Mouse (Mus musculus) cerebellum, postnatal 25 days (tissue): ENCODE measurements around the gene Spdye4b.

ENCODE experiments used
- DNase-seq, 2 experiments: peaks; one replicate each; pipeline ENCODE4 v3.0.0; 2021; ENCODE audit warnings: mixed read lengths in 2 of 2

Gene Spdye4b

DNA sequence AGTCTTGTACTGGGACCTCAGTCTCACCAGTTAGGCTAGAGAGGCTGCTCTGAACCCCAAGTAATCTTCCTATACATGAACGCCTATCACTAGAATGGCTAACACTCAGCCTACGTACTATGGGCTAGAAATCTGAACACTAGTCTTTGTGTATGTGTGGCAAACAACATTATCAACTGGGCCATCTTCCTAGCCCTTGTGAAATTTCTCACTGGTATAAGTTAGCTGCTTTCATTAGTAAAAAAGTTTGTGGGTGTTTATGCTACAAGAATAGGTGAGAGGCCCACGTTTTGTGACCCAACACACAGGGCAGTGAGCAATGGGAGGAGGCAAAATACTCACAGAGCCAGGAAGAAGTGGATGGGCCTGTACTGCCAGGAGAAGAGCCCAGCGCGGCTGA lies 40.2 kb downstream of the Spdye4b start:
- no peak for DNase-seq

DNA sequence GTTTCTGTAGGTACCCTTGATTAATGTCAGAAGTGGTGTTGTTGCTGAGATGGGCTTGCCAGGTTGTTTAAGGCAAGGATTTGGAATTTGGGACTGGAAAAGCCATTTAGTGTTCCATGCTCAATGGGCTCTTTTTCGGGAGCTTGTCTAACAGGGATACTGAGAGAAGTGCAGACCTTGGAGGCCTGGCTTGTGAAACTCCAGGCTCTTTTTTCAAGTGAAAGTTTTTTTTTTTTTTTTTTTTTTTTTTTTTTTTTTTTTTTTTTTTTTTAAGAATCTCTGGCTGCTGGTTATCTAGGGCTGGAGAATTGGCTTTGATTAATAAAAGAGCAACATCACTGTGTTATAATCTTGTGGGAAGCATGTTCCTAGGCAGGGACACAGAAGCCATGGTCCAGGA lies 41.5 kb downstream of the Spdye4b start:
- no peak for DNase-seq

DNA sequence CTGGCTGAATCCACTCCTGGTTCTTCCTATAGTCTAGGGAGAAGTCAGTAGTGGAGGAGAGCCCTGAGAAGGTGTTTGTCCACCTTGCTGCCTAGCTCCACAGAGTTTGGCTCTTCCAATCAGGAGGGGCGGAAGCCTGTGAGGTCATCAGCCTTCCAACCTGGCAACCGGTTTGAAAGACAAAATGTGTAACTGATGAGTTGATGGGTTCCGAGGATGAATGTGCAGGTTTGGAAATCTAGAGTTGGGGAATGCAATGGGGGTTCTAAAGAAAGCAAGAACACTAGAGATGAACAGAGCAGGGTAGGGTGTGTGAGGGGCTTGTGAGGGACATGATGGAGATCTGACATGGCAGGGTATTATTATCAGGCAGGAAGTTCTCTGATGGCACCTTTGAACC lies 46.0 kb downstream of the Spdye4b start, which contains the start of gene Spdye4a:
Gene Spdye4a (minus strand): TSS at position 101 of the 400 bp plus-strand sequence.
- no peak for DNase-seq

DNA sequence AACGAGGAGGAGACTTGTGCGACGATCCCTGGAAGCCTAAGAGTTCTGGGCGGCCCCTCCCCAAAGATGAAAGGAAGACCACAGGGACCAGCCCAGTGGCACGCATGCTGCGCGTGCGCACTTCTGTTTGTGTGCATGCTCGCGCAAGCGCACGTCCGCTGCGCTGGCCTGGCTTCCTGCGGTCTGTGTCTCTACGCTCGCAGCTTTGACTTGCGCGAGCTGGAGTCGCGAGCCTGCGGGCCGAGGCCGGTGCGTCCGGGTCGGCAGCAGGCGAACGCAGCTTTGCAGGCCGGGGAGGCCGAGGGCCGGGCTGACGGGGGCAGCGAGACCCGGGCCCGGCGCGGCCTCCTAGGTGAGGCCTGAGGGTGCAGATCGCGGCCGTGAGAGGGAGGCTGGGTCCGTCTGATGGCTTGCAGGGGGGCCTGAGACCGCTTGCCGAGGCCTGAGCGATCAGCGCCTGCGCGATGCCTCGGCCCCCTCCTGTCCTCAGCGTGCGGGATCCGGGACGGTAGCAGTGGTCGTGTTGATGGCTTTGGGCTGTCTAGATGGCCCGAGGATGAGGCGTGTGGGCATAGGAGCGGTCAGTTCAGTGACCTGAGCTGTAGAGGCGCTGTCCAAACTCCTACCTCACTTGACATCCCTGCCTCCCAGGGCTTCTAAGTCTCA lies 54.3 kb downstream of the Spdye4b start, which contains the start of gene Zfp12:
Gene Zfp12 (plus strand): TSS at position 136 of the 666 bp plus-strand sequence.
- DNase-seq: peak; percentile 96 to 97

DNA sequence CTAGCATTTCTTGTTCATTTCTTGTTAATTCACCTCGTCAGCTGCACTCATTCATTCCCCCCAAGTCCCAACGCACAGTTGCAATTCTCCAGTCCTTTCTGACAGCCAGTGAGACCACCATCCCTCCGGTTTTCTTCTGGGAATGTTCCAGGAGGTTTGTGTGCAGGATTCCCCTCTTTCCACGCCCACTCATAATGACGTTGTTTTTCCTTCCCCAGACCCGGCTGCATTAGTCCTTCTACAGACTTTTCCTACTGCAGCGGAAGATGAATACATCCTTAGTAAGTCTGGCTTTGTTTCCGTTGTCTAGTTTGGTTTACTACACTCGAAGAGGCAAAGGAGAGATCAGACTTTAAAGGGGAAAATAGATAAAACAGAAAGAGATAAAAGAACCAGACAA lies 55.2 kb downstream of the Spdye4b start:
- DNase-seq: no peak

DNA sequence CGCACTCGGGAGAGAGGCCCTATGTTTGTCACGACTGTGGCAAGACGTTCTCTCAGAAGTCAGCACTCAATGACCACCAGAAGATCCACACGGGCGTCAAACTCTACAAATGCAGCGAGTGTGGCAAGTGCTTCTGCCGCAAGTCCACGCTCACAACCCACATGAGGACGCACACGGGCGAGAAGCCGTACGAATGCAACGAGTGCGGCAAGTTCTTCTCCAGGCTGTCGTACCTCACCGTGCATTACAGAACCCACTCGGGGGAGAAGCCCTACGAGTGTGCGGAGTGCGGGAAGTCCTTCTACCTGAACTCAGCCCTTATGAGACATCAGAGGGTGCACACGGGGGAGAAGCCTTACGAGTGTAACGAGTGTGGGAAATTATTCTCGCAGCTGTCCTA lies 64.1 kb downstream of the Spdye4b start:
- no peak for DNase-seq

DNA sequence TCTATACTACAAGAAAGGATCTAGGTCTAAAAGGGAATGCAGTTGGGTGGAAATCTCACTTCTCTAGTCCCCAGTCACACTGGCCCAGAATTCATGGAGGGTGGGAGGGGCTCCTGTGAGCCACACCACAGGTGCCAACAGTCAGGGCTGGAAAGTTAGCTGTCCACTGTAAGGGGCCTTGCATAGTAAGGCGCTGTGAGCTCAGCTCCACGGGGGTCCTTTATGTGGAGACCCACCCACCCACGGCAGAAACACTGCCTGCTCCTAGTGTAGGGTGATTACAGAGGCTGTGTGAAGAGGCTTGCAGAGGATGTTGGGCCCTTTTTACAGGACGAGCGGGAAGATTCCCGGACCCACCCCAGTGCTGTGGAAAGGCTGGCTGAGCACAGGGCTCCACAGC lies 71.2 kb downstream of the Spdye4b start:
- peak in 1 of 2 experiments; percentile 25 for DNase-seq

DNA sequence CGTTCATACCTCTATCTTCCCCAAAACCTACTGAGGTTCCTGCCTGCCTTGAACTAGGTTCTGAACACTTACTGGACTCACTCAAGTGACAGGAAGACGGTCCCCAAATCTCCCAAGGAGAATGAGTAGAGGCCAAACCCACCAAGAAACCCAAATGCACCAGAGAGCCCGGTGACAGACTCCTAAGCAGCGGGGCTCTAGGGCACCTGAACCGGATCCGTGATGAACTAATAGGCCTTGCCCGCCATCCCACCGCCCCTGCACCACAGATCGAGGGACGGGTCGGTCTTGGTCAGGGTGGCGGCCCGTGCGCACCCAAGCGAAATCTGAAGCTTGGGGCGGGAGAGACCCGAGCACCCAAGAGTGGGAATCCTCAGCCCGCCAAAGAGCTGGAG lies 72.0 kb downstream of the Spdye4b start:
- no peak for DNase-seq

DNA sequence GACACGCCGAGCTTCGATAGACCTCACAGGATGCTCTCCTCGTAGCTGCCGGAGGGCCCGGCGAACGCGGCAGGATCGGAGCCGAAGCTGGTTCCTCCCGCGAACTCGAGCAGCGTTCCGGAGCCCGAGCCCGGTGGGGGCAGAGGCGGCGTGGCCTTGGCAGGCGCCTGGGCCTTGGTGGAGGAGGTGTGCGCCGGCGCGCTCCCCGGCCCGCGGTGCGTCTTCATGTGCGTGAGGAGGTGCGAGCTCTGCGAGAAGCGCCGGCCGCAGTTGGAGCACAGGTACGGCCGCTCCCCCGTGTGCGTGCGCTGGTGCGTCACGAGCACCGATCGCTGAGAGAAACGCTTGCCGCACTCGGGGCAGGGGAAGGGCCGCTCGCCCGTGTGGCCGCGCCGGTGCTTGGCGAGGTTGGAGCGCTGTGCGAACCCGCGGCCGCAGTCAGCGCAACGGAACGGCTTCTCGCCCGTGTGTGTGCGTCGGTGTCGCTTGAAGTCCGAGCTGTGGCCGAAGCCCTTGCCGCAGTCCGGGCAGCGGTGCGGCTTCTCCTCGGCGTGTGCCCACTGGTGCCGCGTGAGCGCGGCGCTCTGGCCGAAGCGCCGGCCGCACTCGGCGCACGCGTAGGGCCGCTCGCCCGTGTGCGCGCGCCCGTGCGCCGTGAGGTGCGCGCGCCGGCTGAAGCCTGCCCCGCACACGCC lies 72.5 kb downstream of the Spdye4b start:
- DNase-seq: peak; percentile 78 to 82

DNA sequence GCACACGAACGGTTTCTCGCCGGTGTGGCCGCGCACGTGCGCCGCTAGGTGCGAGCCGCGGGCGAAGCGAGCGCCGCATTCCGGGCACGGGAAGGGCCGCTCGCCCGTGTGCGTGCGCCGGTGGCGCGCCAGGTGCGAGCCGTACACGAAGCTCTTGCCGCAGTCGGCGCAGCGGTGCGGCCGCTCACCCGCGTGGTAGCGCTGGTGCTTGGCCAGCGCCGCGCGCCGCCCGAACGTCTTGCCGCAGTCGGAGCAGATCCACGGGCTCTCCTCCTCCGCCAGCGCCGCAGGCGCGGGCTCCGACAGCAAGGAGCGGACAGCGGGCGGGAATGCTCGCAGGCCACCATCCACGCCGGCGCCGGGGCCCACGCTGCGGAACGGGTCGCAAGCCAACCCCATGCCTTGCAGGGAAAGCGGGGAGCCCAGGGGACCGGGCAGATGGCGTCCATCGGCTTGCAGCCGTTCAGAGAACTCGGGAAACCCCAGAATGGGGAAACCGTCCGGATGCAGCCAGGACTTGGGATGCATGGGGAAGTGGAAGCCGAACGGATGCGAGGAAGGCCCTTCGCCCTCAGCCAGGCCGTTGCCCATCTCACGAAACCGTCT lies 73.2 kb downstream of the Spdye4b start:
- peak in 1 of 2 experiments; percentile 81 for DNase-seq
